Mouse (Mus musculus) liver, postnatal 0 days (tissue): ENCODE results near the gene 6030408B16Rik. TPM values are rescaled to one million over a fixed set of nuclear protein-coding genes. Genes with fewer than 3 reads are reported as not detected.

ENCODE experiments used
- ATAC-seq: fragments of 200-750 bp; cut with Nextera tagmentation; 2 replicates; pipeline ENCODE4 v1.8.0; 2017; ENCODE audit warnings: mild to moderate bottlenecking, moderate library complexity
- DNase-seq: peaks from one replicate; pipeline ENCODE4 v3.0.0-alpha.2; 2016
- H3K27ac ChIP-seq: fragments of 300-500 bp; sonication (generic); 2 replicates; pipeline ENCODE4 v1.5.1; 2014; ENCODE audit warnings: antibody characterized with exemption, moderate library complexity, mild to moderate bottlenecking, low read depth
- H3K27me3 ChIP-seq: fragments of 300-500 bp; sonication (generic); 2 replicates; pipeline ENCODE4 v1.6.1; 2014; ENCODE audit warnings: low read length, control low read depth, mixed read lengths; ENCODE audit not compliant: insufficient read depth
- H3K36me3 ChIP-seq: fragments of 300-500 bp; sonication (generic); replicated peaks from 2 replicates; pipeline ENCODE4 v1.6.1; 2014; ENCODE audit warnings: mild to moderate bottlenecking, control low read depth, low read length, moderate library complexity, mixed read lengths; ENCODE audit not compliant: insufficient read depth
- H3K4me1 ChIP-seq: fragments of 300-500 bp; sonication (generic); 2 replicates; pipeline ENCODE4 v1.6.1; 2014; ENCODE audit warnings: antibody characterized with exemption, mild to moderate bottlenecking, control low read depth; ENCODE audit not compliant: insufficient read depth
- H3K4me2 ChIP-seq: fragments of 300-500 bp; sonication (generic); 2 replicates; pipeline ENCODE4 v1.6.1; 2014; ENCODE audit warnings: low read depth, mild to moderate bottlenecking, low read length, moderate library complexity, mixed read lengths
- H3K4me3 ChIP-seq: fragments of 300-500 bp; sonication (generic); 2 replicates; pipeline ENCODE4 v1.5.1; 2014; ENCODE audit warnings: low read depth, low read length
- H3K9ac ChIP-seq: fragments of 300-500 bp; sonication (generic); replicated peaks from 2 replicates; pipeline ENCODE4 v1.6.1; 2014; ENCODE audit warnings: mild to moderate bottlenecking, moderate library complexity
- H3K9me3 ChIP-seq: fragments of 300-500 bp; sonication (generic); 2 replicates; pipeline ENCODE4 v1.6.1; 2016; ENCODE audit warnings: mild to moderate bottlenecking, control low read depth, low read length, mixed read lengths
- CTCF ChIP-seq: sonication (generic); IDR thresholded peaks from 2 replicates; pipeline ENCODE4 v1.5.1; 2016; ENCODE audit warnings: antibody characterized with exemption, low read depth
- EP300 ChIP-seq: IDR thresholded peaks from 2 replicates; pipeline ENCODE4 v1.6.1; 2016; ENCODE audit warnings: antibody characterized with exemption, low read depth, mild to moderate bottlenecking
- WGBS: fragments of 180-500 bp; shearing (Covaris S2); extraction: QIAGEN DNeasy Blood & Tissue Kit; methylation state at CpG from one replicate; pipeline ENCODE4 v1.1.7; 2014; ENCODE audit not compliant: insufficient replicate concordance; 5-methylcytosine and 5-hydroxymethylcytosine counted together
- polyA plus RNA-seq: library from polyadenylated mRNA; unstranded; fragments of >200 nt; fragmentation: Nextera tagmentation; extraction: Ambion mirVana; gene quantifications from 2 replicates; pipeline ENCODE4 v1.2.1, GENCODE M21; 2015

Gene 6030408B16Rik
- polyA plus RNA-seq, 1 experiment from 2014 or later = 0.36 TPM

DNA sequence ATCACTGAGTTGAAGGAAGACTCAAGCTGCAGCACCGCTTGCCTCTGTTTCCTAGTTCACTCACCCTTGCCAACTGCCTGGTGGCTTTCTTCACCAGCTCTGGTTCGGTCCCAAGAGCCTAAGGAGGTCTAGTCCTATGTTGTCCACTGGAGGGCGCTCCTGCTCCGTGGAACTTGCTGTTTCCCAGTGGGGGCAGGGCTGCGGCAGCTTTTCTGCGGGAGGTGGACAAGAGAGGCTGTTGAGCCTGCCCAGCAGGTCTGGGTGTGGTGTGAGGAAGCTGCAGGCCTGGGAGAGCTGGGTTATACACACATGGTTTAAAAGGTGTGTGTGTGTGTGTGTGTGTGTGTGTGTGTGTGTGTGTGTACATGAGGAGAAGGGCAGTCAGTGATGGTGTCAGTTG lies 34.3 kb downstream of the 6030408B16Rik start:
- Histone ChIP-seq H3K36me3 (no peaks in the 10 kb centered on the region), H3K4me2 (no peak overlapping the region), H3K4me1 (no peaks in the 10 kb centered on the region), H3K4me3 (no peak overlapping the region), H3K9me3 (no peaks in the 10 kb centered on the region), H3K27me3 (0 out of 2 replicates have a peak, but pooled peaks cover 2% of the 10 kb centered on the region), H3K27ac (no peak overlapping the region), H3K9ac (no peak overlapping the region)
- DNase-seq (peak; percentile 87), ATAC-seq (peak; percentile 53)
- WGBS = 4% methylated on average over 6 of the region's 6 CpGs
- TF ChIP-seq CTCF (peak; percentile 93), EP300 (no peak)

- TF ChIP-seq EP300 (no peak), CTCF (no peak)
- 51% methylated on average over 3 of the region's 3 CpGs for WGBS
- H3K36me3 ChIP-seq = no peaks in the 10 kb centered on the region
- H3K27me3 ChIP-seq = 0 out of 2 replicates have a peak, but pooled peaks cover 2% of the 10 kb centered on the region
- ATAC-seq (no peak), DNase-seq (no peak)
- no peak overlapping the region for H3K27ac ChIP-seq
- no peaks in the 10 kb centered on the region for H3K9me3 ChIP-seq
- no peak overlapping the region for H3K9ac ChIP-seq
- H3K4me1 ChIP-seq = no peaks in the 10 kb centered on the region
- H3K4me2 ChIP-seq = no peak overlapping the region
- H3K4me3 ChIP-seq = no peak overlapping the region
These were observed 36.0 kb downstream of the 6030408B16Rik start for GRCm38 (mm10) chr15:101328876-101329563.

DNA sequence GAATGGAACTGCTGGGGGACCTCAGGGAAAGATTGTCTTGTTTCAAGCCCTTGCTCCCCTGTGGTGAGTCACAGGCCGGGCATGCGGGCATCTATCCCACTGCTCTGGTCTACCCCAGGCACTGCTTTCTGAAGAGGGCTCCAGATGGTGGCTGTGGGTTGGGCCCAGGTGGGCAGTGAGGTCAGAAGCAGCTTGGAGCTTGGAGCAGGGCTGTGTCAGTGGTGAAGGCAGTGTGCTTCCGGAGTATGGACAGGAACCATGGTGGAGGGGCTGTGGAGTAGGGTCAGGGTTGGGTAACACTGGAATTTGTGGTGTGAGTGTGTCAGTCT lies 36.5 kb downstream of the 6030408B16Rik start:
- Histone ChIP-seq H3K9ac (no peak overlapping the region), H3K36me3 (no peaks in the 10 kb centered on the region), H3K4me2 (no peak overlapping the region), H3K4me3 (no peak overlapping the region), H3K27me3 (0 out of 2 replicates have a peak, but pooled peaks cover 2% of the 10 kb centered on the region), H3K27ac (no peak overlapping the region), H3K9me3 (no peaks in the 10 kb centered on the region), H3K4me1 (no peaks in the 10 kb centered on the region)
- DNase-seq (no peak), ATAC-seq (no peak)
- no peak for TF ChIP-seq EP300
- TF ChIP-seq CTCF = no peak
- WGBS = 67% methylated on average over 3 of the region's 3 CpGs

DNA sequence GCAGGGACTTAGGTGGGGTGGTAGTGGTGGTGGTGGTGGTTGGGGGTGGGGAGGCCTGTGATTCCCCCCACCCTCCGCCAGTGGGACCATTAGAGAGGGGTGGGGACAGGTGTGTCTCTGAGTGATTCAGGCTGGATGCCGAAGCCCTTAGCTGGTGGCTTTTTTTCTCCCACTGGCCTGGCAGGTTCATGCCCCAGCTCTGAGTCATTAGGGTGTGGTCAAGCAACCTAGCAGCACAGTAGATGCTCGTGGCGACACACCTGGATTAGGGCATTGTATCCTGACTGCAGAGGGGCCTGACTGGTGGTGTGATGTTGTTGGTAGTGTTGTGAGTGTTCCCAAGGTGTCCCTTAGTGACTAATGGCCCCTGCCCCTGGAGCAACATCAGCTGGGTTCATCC lies 38.1 kb downstream of the 6030408B16Rik start:
- no peaks in the 10 kb centered on the region for H3K9me3 ChIP-seq
- H3K4me1 ChIP-seq = no peaks in the 10 kb centered on the region
- no peak overlapping the region for H3K27ac ChIP-seq
- H3K27me3 ChIP-seq = 0 out of 2 replicates have a peak, but pooled peaks cover 2% of the 10 kb centered on the region
- no peak overlapping the region for H3K9ac ChIP-seq
- H3K36me3 ChIP-seq = no peaks in the 10 kb centered on the region
- TF ChIP-seq EP300 (no peak), CTCF (no peak)
- H3K4me3 ChIP-seq = no peak overlapping the region
- DNase-seq (no peak), ATAC-seq (no peak)
- WGBS = 59% methylated on average over 4 of the region's 4 CpGs
- no peak overlapping the region for H3K4me2 ChIP-seq

DNA sequence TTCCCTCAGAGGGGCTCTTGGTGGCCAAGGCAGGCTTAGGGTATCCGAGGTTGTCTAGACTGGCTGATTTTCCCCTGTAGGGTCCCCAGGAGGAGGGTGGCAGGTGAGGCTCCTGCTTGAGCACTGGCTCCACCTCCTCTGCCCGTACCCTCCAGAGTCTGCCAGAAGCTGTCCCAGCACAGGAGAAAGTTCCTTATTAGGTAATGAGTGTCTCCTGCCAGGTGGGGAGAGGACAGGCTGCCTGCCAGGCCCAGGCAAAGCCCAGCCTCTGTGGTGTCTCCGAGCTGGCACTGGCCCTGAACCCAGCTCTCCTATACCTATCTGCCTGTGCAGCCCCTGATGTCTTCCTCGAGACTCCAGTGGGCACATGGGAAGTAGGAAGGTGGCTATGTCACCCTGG lies 39.4 kb downstream of the 6030408B16Rik start:
- H3K4me1 ChIP-seq = peaks cover 6% of the 10 kb centered on the region; the same call in 1 of the 2 replicates
- 66% methylated on average over 4 of the region's 4 CpGs for WGBS
- no peak for DNase-seq
- no peak overlapping the region for H3K9ac ChIP-seq
- H3K4me2 ChIP-seq = no peak overlapping the region
- H3K4me3 ChIP-seq = no peak overlapping the region
- no peaks in the 10 kb centered on the region for H3K9me3 ChIP-seq
- TF ChIP-seq CTCF (no peak), EP300 (no peak)
- H3K27me3 ChIP-seq = no peaks in the 10 kb centered on the region; the same call in 1 of the 2 replicates
- no peak overlapping the region for H3K27ac ChIP-seq
- H3K36me3 ChIP-seq = no peaks in the 10 kb centered on the region
- no peak for ATAC-seq

GRCm38 (mm10) chr15:101333165-101333564 lies 40.2 kb downstream of the 6030408B16Rik start:
- H3K27me3 ChIP-seq = no peaks in the 10 kb centered on the region; the same call in 1 of the 2 replicates
- H3K4me3 ChIP-seq = no peak overlapping the region
- H3K9me3 ChIP-seq = no peaks in the 10 kb centered on the region
- no peak overlapping the region for H3K9ac ChIP-seq
- H3K27ac ChIP-seq = no peak overlapping the region
- no peak for TF ChIP-seq EP300
- TF ChIP-seq CTCF = no peak
- no peak for DNase-seq
- no peak overlapping the region for H3K4me2 ChIP-seq
- ATAC-seq = no peak
- H3K36me3 ChIP-seq = no peaks in the 10 kb centered on the region
- peaks cover 6% of the 10 kb centered on the region; the same call in 1 of the 2 replicates for H3K4me1 ChIP-seq
- WGBS = 42% methylated on average over 1 of the region's 1 CpGs
